Mouse (Mus musculus): ENCODE data around the gene Fam214a. TPM values are rescaled to one million over a fixed set of nuclear protein-coding genes. Genes with fewer than 3 reads are reported as not detected.
A peak's percentile ranks its signal among the peaks of the same experiment; 100 is the strongest.

Fam214a gene
- 6.0 and 10.4 TPM in 2 replicates for polyA plus RNA-seq (2014; fragmentation: Nextera tagmentation; extraction: Ambion mirVana)

GRCm38 (mm10) chr9:74952756-74953247 is at the start of gene Fam214a:
Gene Fam214a, plus strand, starts transcription at chr9:74952884.
- Histone ChIP-seq H3K27me3 (ENCODE audit: control insufficient read depth, insufficient read depth, low read length) (no peaks in the 10 kb centered on the region), H3K9me3 (ENCODE audit: control insufficient read depth, low read length) (no peaks in the 10 kb centered on the region), H3K27ac (ENCODE audit: low read depth, low read length) (peak within 1 kb of the TSS; percentile 96), H3K4me2 (replicated peaks; ENCODE audit: low read depth, low read length) (peak within 1 kb of the TSS; percentile 91), H3K4me1 (ENCODE audit: control insufficient read depth, insufficient read depth, low read length) (0 out of 2 replicates have a peak, but pooled peaks cover 6% of the 10 kb centered on the region), H3K4me3 (ENCODE audit: low read length) (peak within 1 kb of the TSS; percentile 88), H3K9ac (ENCODE audit: low read depth, low read length) (peak within 1 kb of the TSS; percentile 84), H3K36me3 (ENCODE audit: control insufficient read depth, insufficient read depth, low read length) (no peaks in the 10 kb centered on the region)
- peak; percentile 96 for ATAC-seq (ENCODE audit: low FRiP score, low TSS enrichment)
- under 1% methylated on average over 59 of the region's 59 CpGs for WGBS

- ATAC-seq (ENCODE audit: low FRiP score, low TSS enrichment), result peak; percentile 71; the same call in 1 of the 2 replicates
- WGBS, result 13% methylated on average over 7 of the region's 7 CpGs
- no peaks in the 10 kb centered on the region for H3K36me3 ChIP-seq (ENCODE audit: control insufficient read depth, insufficient read depth, low read length)
- H3K4me2 ChIP-seq (replicated peaks; ENCODE audit: low read depth, low read length), result no peak overlapping the region
- H3K27me3 ChIP-seq (ENCODE audit: control insufficient read depth, insufficient read depth, low read length), result no peaks in the 10 kb centered on the region
- no peaks in the 10 kb centered on the region for H3K4me1 ChIP-seq (ENCODE audit: control insufficient read depth, insufficient read depth, low read length)
- no peak overlapping the region for H3K4me3 ChIP-seq (ENCODE audit: low read length)
- no peaks in the 10 kb centered on the region for H3K9me3 ChIP-seq (ENCODE audit: control insufficient read depth, low read length)
- H3K9ac ChIP-seq (ENCODE audit: low read depth, low read length), result no peak overlapping the region
- H3K27ac ChIP-seq (ENCODE audit: low read depth, low read length), result no peak overlapping the region
Observed at GRCm38 (mm10) chr9:74904866-74905508, 47.7 kb upstream of the Fam214a start.

- no peaks in the 10 kb centered on the region for H3K36me3 ChIP-seq (ENCODE audit: control insufficient read depth, insufficient read depth, low read length)
- H3K4me1 ChIP-seq (ENCODE audit: control insufficient read depth, insufficient read depth, low read length), result peaks cover 5% of the 10 kb centered on the region; the same call in 1 of the 2 replicates
- H3K27me3 ChIP-seq (ENCODE audit: control insufficient read depth, insufficient read depth, low read length), result no peaks in the 10 kb centered on the region
- no peaks in the 10 kb centered on the region for H3K9me3 ChIP-seq (ENCODE audit: control insufficient read depth, low read length)
- 50% methylated on average over 4 of the region's 4 CpGs for WGBS
- H3K9ac ChIP-seq (ENCODE audit: low read depth, low read length), result no peak overlapping the region
- no peak for ATAC-seq (ENCODE audit: low FRiP score, low TSS enrichment)
- no peak overlapping the region for H3K4me2 ChIP-seq (replicated peaks; ENCODE audit: low read depth, low read length)
- no peak overlapping the region for H3K4me3 ChIP-seq (ENCODE audit: low read length)
- H3K27ac ChIP-seq (ENCODE audit: low read depth, low read length), result no peak overlapping the region
Observed at GRCm38 (mm10) chr9:74906951-74907350, 45.7 kb upstream of the Fam214a start.

- Histone ChIP-seq H3K4me2 (replicated peaks; ENCODE audit: low read depth, low read length) (no peak overlapping the region), H3K4me1 (ENCODE audit: control insufficient read depth, insufficient read depth, low read length) (peaks cover 15% of the 10 kb centered on the region; the same call in 1 of the 2 replicates), H3K9me3 (ENCODE audit: control insufficient read depth, low read length) (no peaks in the 10 kb centered on the region), H3K36me3 (ENCODE audit: control insufficient read depth, insufficient read depth, low read length) (no peaks in the 10 kb centered on the region), H3K4me3 (ENCODE audit: low read length) (no peak overlapping the region), H3K27me3 (ENCODE audit: control insufficient read depth, insufficient read depth, low read length) (no peaks in the 10 kb centered on the region), H3K27ac (ENCODE audit: low read depth, low read length) (no peak overlapping the region), H3K9ac (ENCODE audit: low read depth, low read length) (no peak overlapping the region)
- WGBS, result 79% methylated on average over 15 of the region's 15 CpGs
- ATAC-seq (ENCODE audit: low FRiP score, low TSS enrichment), result no peak
Observed at GRCm38 (mm10) chr9:74909245-74909644, 43.4 kb upstream of the Fam214a start.

GRCm38 (mm10) chr9:74910226-74910759 is 42.4 kb upstream of the Fam214a start:
- H3K9me3 ChIP-seq (ENCODE audit: control insufficient read depth, low read length), result no peaks in the 10 kb centered on the region
- no peaks in the 10 kb centered on the region for H3K36me3 ChIP-seq (ENCODE audit: control insufficient read depth, insufficient read depth, low read length)
- H3K27me3 ChIP-seq (ENCODE audit: control insufficient read depth, insufficient read depth, low read length), result no peaks in the 10 kb centered on the region
- ATAC-seq (ENCODE audit: low FRiP score, low TSS enrichment), result no peak
- no peak overlapping the region for H3K27ac ChIP-seq (ENCODE audit: low read depth, low read length)
- H3K9ac ChIP-seq (ENCODE audit: low read depth, low read length), result no peak overlapping the region
- peaks cover 15% of the 10 kb centered on the region; the same call in 1 of the 2 replicates for H3K4me1 ChIP-seq (ENCODE audit: control insufficient read depth, insufficient read depth, low read length)
- H3K4me2 ChIP-seq (replicated peaks; ENCODE audit: low read depth, low read length), result no peak overlapping the region
- WGBS, result 84% methylated on average over 6 of the region's 6 CpGs
- no peak overlapping the region for H3K4me3 ChIP-seq (ENCODE audit: low read length)

GRCm38 (mm10) chr9:74911430-74911829 is 41.3 kb upstream of the Fam214a start:
- Histone ChIP-seq H3K9ac (ENCODE audit: low read depth, low read length) (no peak overlapping the region), H3K4me2 (replicated peaks; ENCODE audit: low read depth, low read length) (no peak overlapping the region), H3K27me3 (ENCODE audit: control insufficient read depth, insufficient read depth, low read length) (no peaks in the 10 kb centered on the region), H3K4me3 (ENCODE audit: low read length) (no peak overlapping the region), H3K27ac (ENCODE audit: low read depth, low read length) (peak overlapping the region; percentile 79; the same call in 1 of the 2 replicates), H3K4me1 (ENCODE audit: control insufficient read depth, insufficient read depth, low read length) (peaks cover 15% of the 10 kb centered on the region; the same call in 1 of the 2 replicates), H3K9me3 (ENCODE audit: control insufficient read depth, low read length) (no peaks in the 10 kb centered on the region), H3K36me3 (ENCODE audit: control insufficient read depth, insufficient read depth, low read length) (no peaks in the 10 kb centered on the region)
- 0 out of 2 replicates have a peak, but pooled peaks have one; percentile 7 for ATAC-seq (ENCODE audit: low FRiP score, low TSS enrichment)
- WGBS, result 40% methylated on average over 4 of the region's 4 CpGs

- Histone ChIP-seq H3K36me3 (ENCODE audit: control insufficient read depth, insufficient read depth, low read length) (no peaks in the 10 kb centered on the region), H3K9ac (ENCODE audit: low read depth, low read length) (no peak overlapping the region), H3K4me3 (ENCODE audit: low read length) (no peak overlapping the region), H3K4me1 (ENCODE audit: control insufficient read depth, insufficient read depth, low read length) (peaks cover 15% of the 10 kb centered on the region; the same call in 1 of the 2 replicates), H3K27ac (ENCODE audit: low read depth, low read length) (peak overlapping the region; percentile 79; the same call in 1 of the 2 replicates), H3K9me3 (ENCODE audit: control insufficient read depth, low read length) (no peaks in the 10 kb centered on the region), H3K4me2 (replicated peaks; ENCODE audit: low read depth, low read length) (no peak overlapping the region), H3K27me3 (ENCODE audit: control insufficient read depth, insufficient read depth, low read length) (no peaks in the 10 kb centered on the region)
- WGBS, result 5% methylated on average over 2 of the region's 2 CpGs
- ATAC-seq (ENCODE audit: low FRiP score, low TSS enrichment), result peak; percentile 80; the same call in 1 of the 2 replicates
Observed at GRCm38 (mm10) chr9:74911919-74912318, 40.8 kb upstream of the Fam214a start.

GRCm38 (mm10) chr9:74912619-74913376 is 39.9 kb upstream of the Fam214a start:
- H3K4me2 ChIP-seq (replicated peaks; ENCODE audit: low read depth, low read length), result no peak overlapping the region

More at GRCm38 (mm10) chr9:74912619-74913376, 39.9 kb upstream of the Fam214a start:
- no peak overlapping the region for H3K27ac ChIP-seq (ENCODE audit: low read depth, low read length)
- no peaks in the 10 kb centered on the region for H3K27me3 ChIP-seq (ENCODE audit: control insufficient read depth, insufficient read depth, low read length)
- no peak overlapping the region for H3K4me3 ChIP-seq (ENCODE audit: low read length)
- H3K9me3 ChIP-seq (ENCODE audit: control insufficient read depth, low read length), result peaks cover 5% of the 10 kb centered on the region; the same call in 1 of the 2 replicates
- no peak for ATAC-seq (ENCODE audit: low FRiP score, low TSS enrichment)
- WGBS, result 60% methylated on average over 19 of the region's 19 CpGs
- no peak overlapping the region for H3K9ac ChIP-seq (ENCODE audit: low read depth, low read length)
- peaks cover 15% of the 10 kb centered on the region; the same call in 1 of the 2 replicates for H3K4me1 ChIP-seq (ENCODE audit: control insufficient read depth, insufficient read depth, low read length)
- no peaks in the 10 kb centered on the region for H3K36me3 ChIP-seq (ENCODE audit: control insufficient read depth, insufficient read depth, low read length)

All from kidney, embryonic 14.5 days (tissue).